Mouse (Mus musculus): ENCODE results near the gene Mlec.
"Not testable (repeated sequence)": the region's sequence is repeated elsewhere in the genome, so short reads cannot be mapped to it uniquely, and the experiment has no call there.

Gene Mlec

GRCm38 (mm10) chr5:115179596-115179995 is 21.6 kb upstream of the Mlec start:
- no peak for DNase-seq

- no peak for DNase-seq
These were observed 19.9 kb upstream of the Mlec start for GRCm38 (mm10) chr5:115177866-115178265.

GRCm38 (mm10) chr5:115174554-115174953 is 16.6 kb upstream of the Mlec start:
- DNase-seq, result no peak

- no peak for DNase-seq
These were observed 12.2 kb upstream of the Mlec start for GRCm38 (mm10) chr5:115170150-115170549.

- DNase-seq, result no peak
These were observed 10.8 kb upstream of the Mlec start for GRCm38 (mm10) chr5:115168641-115169415.

GRCm38 (mm10) chr5:115167396-115167795 is 9.4 kb upstream of the Mlec start:
- DNase-seq, result no peak

GRCm38 (mm10) chr5:115166815-115167194 is 8.8 kb upstream of the Mlec start:
- no peak for DNase-seq

- peak; percentile 76 for DNase-seq
These were observed 8.2 kb upstream of the Mlec start for GRCm38 (mm10) chr5:115165895-115166814.

GRCm38 (mm10) chr5:115165351-115165750 is 7.4 kb upstream of the Mlec start:
- peak; percentile 38 for DNase-seq

- not testable (repeated sequence) for DNase-seq
These were observed 6.5 kb upstream of the Mlec start for GRCm38 (mm10) chr5:115164446-115164845.

GRCm38 (mm10) chr5:115163563-115163962 is 5.6 kb upstream of the Mlec start:
- peak; percentile 71 for DNase-seq

- DNase-seq, result not testable (repeated sequence)
These were observed 3.9 kb upstream of the Mlec start for GRCm38 (mm10) chr5:115161940-115162279.

GRCm38 (mm10) chr5:115161064-115161939 is 3.3 kb upstream of the Mlec start:
- DNase-seq, result peak; percentile 33

- peak; percentile 27 for DNase-seq
These were observed 2.7 kb upstream of the Mlec start for GRCm38 (mm10) chr5:115160655-115161054.

GRCm38 (mm10) chr5:115159165-115159564 is 1.2 kb upstream of the Mlec start:
- DNase-seq, result peak; percentile 63

GRCm38 (mm10) chr5:115156933-115157589 is 918 bp downstream of the Mlec start:
- peak; percentile 76 for DNase-seq

GRCm38 (mm10) chr5:115156401-115156800 is 1.6 kb downstream of the Mlec start:
- no peak for DNase-seq

GRCm38 (mm10) chr5:115155831-115156230 is 2.1 kb downstream of the Mlec start:
- DNase-seq, result no peak

GRCm38 (mm10) chr5:115155156-115155631 is 2.8 kb downstream of the Mlec start:
- DNase-seq, result no peak

- DNase-seq, result no peak
These were observed 5.6 kb downstream of the Mlec start for GRCm38 (mm10) chr5:115152132-115152956.

- DNase-seq, result no peak
These were observed 6.5 kb downstream of the Mlec start for GRCm38 (mm10) chr5:115151457-115151856.

All from cerebellum, adult 9-11 months (tissue).